Mouse (Mus musculus) layer of hippocampus, postnatal 25 days (tissue): ENCODE data around the gene Gm9736. TPM values are rescaled to one million over a fixed set of nuclear protein-coding genes. Genes with fewer than 3 reads are reported as not detected.
"Not testable (repeated sequence)": the region's sequence is repeated elsewhere in the genome, so short reads cannot be mapped to it uniquely, and the experiment has no call there.

Experiments
- DNase-seq, 2 experiments: peaks; one replicate each; pipeline ENCODE4 v3.0.0; 2022; ENCODE audit warnings: mixed read lengths in 2 of 2, low spot score in 1 of 2; ENCODE audit errors: extremely low spot score in 1 of 2
- total RNA-seq, 2 experiments: library from RNA; stranded (reverse); gene quantifications; 2 replicates each; pipeline ENCODE4 v1.2.3; 2021

Gm9736 gene
- total RNA-seq, 2 experiments from 2014 or later, result not detected

- no peak for DNase-seq
These were observed 21.9 kb downstream of the Gm9736 start for GRCm38 (mm10) chr10:77729241-77729640.

- peak in 1 of 2 experiments; percentile 20 for DNase-seq
These were observed 22.9 kb downstream of the Gm9736 start for GRCm38 (mm10) chr10:77728280-77728679.

- DNase-seq, result no peak
These were observed 25.0 kb downstream of the Gm9736 start, which contains the start of gene Gm10100 for GRCm38 (mm10) chr10:77726186-77726585. Gene Gm10100, plus strand, starts transcription at chr10:77726486.

GRCm38 (mm10) chr10:77724855-77725254, 26.3 kb downstream of the Gm9736 start:
- DNase-seq, result no peak

GRCm38 (mm10) chr10:77720299-77720698, 30.9 kb downstream of the Gm9736 start, which contains the start of gene Krtap12-1:
Gene Krtap12-1, plus strand, starts transcription at chr10:77720599.
- DNase-seq, result not testable (repeated sequence)

- DNase-seq, result no peak
These were observed 35.6 kb downstream of the Gm9736 start, which contains the start of gene Gm10142 for GRCm38 (mm10) chr10:77715507-77715906. Gene Gm10142, plus strand, starts transcription at chr10:77715807.

GRCm38 (mm10) chr10:77713734-77714133, 37.4 kb downstream of the Gm9736 start:
- DNase-seq, result no peak

- not testable (repeated sequence) for DNase-seq
These were observed 40.0 kb downstream of the Gm9736 start, which contains the start of gene Gm10024 for GRCm38 (mm10) chr10:77711157-77711556. Gene Gm10024, plus strand, starts transcription at chr10:77711457.

- peak in 1 of 2 experiments; percentile 29 for DNase-seq
These were observed 41.3 kb downstream of the Gm9736 start for GRCm38 (mm10) chr10:77709831-77710230.

- DNase-seq, result no peak
These were observed 44.8 kb downstream of the Gm9736 start, which contains the start of gene Gm10272 for GRCm38 (mm10) chr10:77706326-77706725. Gene Gm10272, plus strand, starts transcription at chr10:77706626.

Other genes starting within 250 kb of the Gm9736 start
- gene Fam207a, start 235.6 kb downstream of the Gm9736 start, total RNA-seq, result 10 to 100 TPM; 32.8 to 33.1 TPM
- 1 to 10 TPM; 3.4 to 4.1 TPM for gene Itgb2, start 221.1 kb downstream of the Gm9736 start, total RNA-seq
- 10 to 100 TPM; 68.2 to 69.4 TPM for gene Pttg1ip, start 169.6 kb downstream of the Gm9736 start, total RNA-seq
- 100 to 1,000 TPM; 116 to 128 TPM for gene Sumo3, start 145.3 kb downstream of the Gm9736 start, total RNA-seq
- gene Gm49325, start 145.2 kb downstream of the Gm9736 start, total RNA-seq, result 10 to 100 TPM; 29.0 to 29.8 TPM
- 10 to 100 TPM; 69.8 to 88.4 TPM for gene Ube2g2, start 129.1 kb downstream of the Gm9736 start, total RNA-seq
- not detected for gene Tspear, start 64.8 kb downstream of the Gm9736 start, total RNA-seq
- gene Gm19402, start 60.6 kb downstream of the Gm9736 start, total RNA-seq, result not detected
- gene Gm9508, start 54.1 kb downstream of the Gm9736 start, total RNA-seq, result not detected
- gene Gm10272, start 44.7 kb downstream of the Gm9736 start, total RNA-seq, result not detected
- not detected for gene Gm10024, start 39.9 kb downstream of the Gm9736 start, total RNA-seq
- not detected for gene Gm10142, start 35.5 kb downstream of the Gm9736 start, total RNA-seq
- gene Krtap12-1, start 30.8 kb downstream of the Gm9736 start, total RNA-seq, result not detected
- gene Gm10100, start 24.9 kb downstream of the Gm9736 start, total RNA-seq, result not detected
- gene Gm18596, start 8.7 kb downstream of the Gm9736 start, total RNA-seq, result not detected
- not detected for gene Gm3233, start 8.3 kb upstream of the Gm9736 start, total RNA-seq
- gene Gm3238, start 20.0 kb upstream of the Gm9736 start, total RNA-seq, result not detected
- not detected for gene Gm7138, start 25.6 kb upstream of the Gm9736 start, total RNA-seq
- not detected for gene Gm3250, start 31.2 kb upstream of the Gm9736 start, total RNA-seq
- gene Gm7137, start 36.8 kb upstream of the Gm9736 start, total RNA-seq, result not detected
- gene Gm9639, start 43.7 kb upstream of the Gm9736 start, total RNA-seq, result not detected
- not detected for gene Gm19668, start 47.8 kb upstream of the Gm9736 start, total RNA-seq
- gene Gm9507, start 60.5 kb upstream of the Gm9736 start, total RNA-seq, result not detected
- gene Gm2696, start 63.3 kb upstream of the Gm9736 start, total RNA-seq, result not detected
- gene Krtap10-4, start 75.7 kb upstream of the Gm9736 start, total RNA-seq, result not detected
- gene Krtap10-10, start 84.6 kb upstream of the Gm9736 start, total RNA-seq, result not detected
- gene Gm36176, start 95.4 kb upstream of the Gm9736 start, total RNA-seq, result not detected
- not detected for gene Gm10318, start 101.5 kb upstream of the Gm9736 start, total RNA-seq
- not detected for gene Gm3285, start 110.6 kb upstream of the Gm9736 start, total RNA-seq
- gene Lrrc3, start 151.2 kb upstream of the Gm9736 start, total RNA-seq, result 1 to 10 TPM; 5.0 to 5.2 TPM
- 10 to 100 TPM; 33.2 to 40.4 TPM for gene Trpm2, start 219.2 kb upstream of the Gm9736 start, total RNA-seq
- gene 1810043G02Rik, start 227.2 kb upstream of the Gm9736 start, total RNA-seq, result 10 to 100 TPM; 31.3 to 39.8 TPM